Mouse (Mus musculus): ENCODE results near the gene Lama2.
A peak's percentile ranks its signal among the peaks of the same experiment; 100 is the strongest.

Gene Lama2

GRCm38 (mm10) chr10:27174271-27174670, 445.3 kb downstream of the Lama2 start:
- DNase-seq: no peak

GRCm38 (mm10) chr10:27164738-27165137, 454.8 kb downstream of the Lama2 start:
- DNase-seq: no peak

- no peak for DNase-seq
These were observed 457.2 kb downstream of the Lama2 start for GRCm38 (mm10) chr10:27162364-27162763.

- DNase-seq: no peak
These were observed 469.3 kb downstream of the Lama2 start for GRCm38 (mm10) chr10:27150220-27150619.

- no peak for DNase-seq
These were observed 479.1 kb downstream of the Lama2 start for GRCm38 (mm10) chr10:27140422-27140821.

GRCm38 (mm10) chr10:27135768-27136167, 483.8 kb downstream of the Lama2 start:
- DNase-seq: no peak

- DNase-seq: peak; percentile 46
These were observed 486.4 kb downstream of the Lama2 start for GRCm38 (mm10) chr10:27133135-27133534.

- DNase-seq: no peak
These were observed 492.1 kb downstream of the Lama2 start for GRCm38 (mm10) chr10:27127454-27127853.

GRCm38 (mm10) chr10:27123763-27124162, 495.8 kb downstream of the Lama2 start:
- no peak for DNase-seq

GRCm38 (mm10) chr10:27117815-27118214, 501.7 kb downstream of the Lama2 start:
- no peak for DNase-seq

GRCm38 (mm10) chr10:27116938-27117647, 502.5 kb downstream of the Lama2 start:
- no peak for DNase-seq

GRCm38 (mm10) chr10:27114131-27114530, 505.4 kb downstream of the Lama2 start:
- DNase-seq: no peak

GRCm38 (mm10) chr10:27103811-27104210, 515.7 kb downstream of the Lama2 start:
- DNase-seq: no peak

GRCm38 (mm10) chr10:27101800-27102353, 517.7 kb downstream of the Lama2 start:
- no peak for DNase-seq

- DNase-seq: no peak
These were observed 542.4 kb downstream of the Lama2 start for GRCm38 (mm10) chr10:27077113-27077512.

GRCm38 (mm10) chr10:27068794-27069435, 550.6 kb downstream of the Lama2 start:
- DNase-seq: no peak

- no peak for DNase-seq
These were observed 555.9 kb downstream of the Lama2 start for GRCm38 (mm10) chr10:27063671-27064070.

- DNase-seq: no peak
These were observed 565.1 kb downstream of the Lama2 start for GRCm38 (mm10) chr10:27054488-27054887.

- no peak for DNase-seq
These were observed 572.4 kb downstream of the Lama2 start for GRCm38 (mm10) chr10:27047196-27047595.

- DNase-seq: no peak
These were observed 577.7 kb downstream of the Lama2 start for GRCm38 (mm10) chr10:27041812-27042211.

GRCm38 (mm10) chr10:27022707-27023106, 596.9 kb downstream of the Lama2 start:
- DNase-seq: no peak

- DNase-seq: no peak
These were observed 606.7 kb downstream of the Lama2 start for GRCm38 (mm10) chr10:27012804-27013365.

GRCm38 (mm10) chr10:27007364-27007763, 612.2 kb downstream of the Lama2 start:
- no peak for DNase-seq

- no peak for DNase-seq
These were observed 613.8 kb downstream of the Lama2 start for GRCm38 (mm10) chr10:27005716-27006115.
